Mouse (Mus musculus) erythroblast, embryonic 14.5 days (primary cell): ENCODE results near the gene Lrch4.

Source experiments
- GATA1 ChIP-seq: IDR thresholded peaks from 2 replicates; pipeline ENCODE4 v1.6.1; 2012; ENCODE audit warnings: low read length, inconsistent platforms, mixed read lengths
- TAL1 ChIP-seq: IDR thresholded peaks from 3 replicates; pipeline ENCODE4 v1.6.1; 2012; ENCODE audit warnings: low read length, inconsistent platforms, mixed read lengths

DNA sequence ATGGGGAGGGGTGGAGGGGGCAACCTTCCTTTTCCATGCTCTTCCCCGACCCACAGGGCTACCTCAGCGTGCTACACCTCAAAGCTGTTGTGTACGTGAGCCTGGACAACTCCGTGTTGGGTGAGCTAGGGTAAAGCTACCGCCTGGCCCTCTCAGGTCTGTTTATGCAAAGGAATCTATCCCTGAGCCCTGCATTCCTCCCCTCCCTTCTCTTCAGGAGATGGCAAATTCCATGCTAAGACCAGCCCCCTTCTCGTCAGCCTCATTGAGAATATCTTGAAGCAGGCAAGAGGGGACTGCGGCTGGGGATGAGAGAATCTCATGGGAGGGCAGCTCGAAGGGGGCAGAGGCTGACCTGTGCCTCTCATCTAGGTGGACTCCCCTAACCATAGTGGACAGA, 46.2 kb upstream of the Lrch4 start:
- TF ChIP-seq TAL1 (no peak), GATA1 (no peak)
